Mouse (Mus musculus) C2C12 (cell line): ENCODE data around the gene Hspa8. TPM values are rescaled to one million over a fixed set of nuclear protein-coding genes. Genes with fewer than 3 reads are reported as not detected.

Experiments used
- H3K27me3 ChIP-seq: one replicate; pipeline ENCODE4 v1.6.1; 2011; ENCODE audit not compliant: control insufficient read depth, insufficient read depth, insufficient read length
- H3K36me3 ChIP-seq: one replicate; pipeline ENCODE4 v1.6.1; 2011; ENCODE audit not compliant: control insufficient read depth, insufficient read depth
- H3K4me3 ChIP-seq: one replicate; pipeline ENCODE4 v1.5.1; 2011; ENCODE audit warnings: mild to moderate bottlenecking, control low read depth; ENCODE audit not compliant: poor library complexity, insufficient read depth, severe bottlenecking
- H3K79me2 ChIP-seq: one replicate; pipeline ENCODE4 v1.6.1; 2011; ENCODE audit not compliant: control insufficient read depth, insufficient read depth
- H3K79me3 ChIP-seq: one replicate; pipeline ENCODE4 v1.6.1; 2011; ENCODE audit warnings: low read depth, control low read depth
- H3ac ChIP-seq: one replicate; pipeline ENCODE3; 2011; ENCODE audit warnings: low read depth; ENCODE audit not compliant: control insufficient read depth, insufficient read length
- CEBPB ChIP-seq: IDR thresholded peaks from one replicate; pipeline ENCODE4 v1.6.1; 2011; ENCODE audit warnings: low read depth, mild to moderate bottlenecking, control low read depth, moderate library complexity
- CTCF ChIP-seq: IDR thresholded peaks from one replicate; pipeline ENCODE4 v1.5.1; 2011; ENCODE audit not compliant: control insufficient read depth, insufficient read depth, insufficient read length
- FOSL1 ChIP-seq: IDR thresholded peaks from one replicate; pipeline ENCODE4 v1.8.0; 2011; ENCODE audit warnings: mild to moderate bottlenecking, low read length; ENCODE audit not compliant: poor library complexity, insufficient read depth, severe bottlenecking
- MAX ChIP-seq: IDR thresholded peaks from one replicate; pipeline ENCODE4 v1.6.1; 2011; ENCODE audit warnings: mild to moderate bottlenecking, control low read depth
- MYOD1 ChIP-seq: IDR thresholded peaks from one replicate; pipeline ENCODE4 v1.6.1; 2011; ENCODE audit warnings: low read depth; ENCODE audit not compliant: control insufficient read depth, insufficient read length
- MYOG ChIP-seq: IDR thresholded peaks from one replicate; pipeline ENCODE4 v1.6.1; 2011; ENCODE audit not compliant: control insufficient read depth, insufficient read length; ENCODE audit errors: extremely low read depth
- USF1 ChIP-seq: IDR thresholded peaks from one replicate; pipeline ENCODE4 v1.6.1; 2011; ENCODE audit warnings: low read depth, mild to moderate bottlenecking, control low read depth, moderate library complexity
- long read RNA-seq, 2 experiments: library from polyadenylated mRNA; unstranded; transcript quantifications; one replicate each; pipeline ENCODE4 v2.0.0; 2019 to 2020
- polyA plus RNA-seq: library from polyadenylated mRNA; unstranded; fragments of >200 nt; fragmentation: generic; extraction: Trizol; gene quantifications from one replicate; pipeline ENCODE4 v1.2.1, GENCODE M21; 2012; ENCODE audit warnings: missing spikeins

Hspa8 gene
- 1,815 TPM for polyA plus RNA-seq
- long read RNA-seq, experiment 1, transcript Hspa8-201 (9 exons, 2,394 nt): major isoform, 56 of 119 reads
- long read RNA-seq, experiment 1, partial matches to known transcripts: 49 of 119 reads
- long read RNA-seq, experiment 1, other reads (novel, unspliced or antisense): 14 of 119 reads
- long read RNA-seq, experiment 2, transcript Hspa8-201 (9 exons, 2,394 nt): major isoform, 326 of 428 reads
- long read RNA-seq, experiment 2, partial matches to known transcripts: 13 of 428 reads
- long read RNA-seq, experiment 2, other reads (novel, unspliced or antisense): 89 of 428 reads

GRCm38 (mm10) chr9:40800675-40801612, at the start of gene Hspa8:
TSS of gene Hspa8 (plus strand) at chr9:40800984.
- Histone ChIP-seq H3K36me3 (peaks cover 32% of the 10 kb centered on the region), H3K79me2 (peaks cover 41% of the 10 kb centered on the region), H3K4me3 (peak within 1 kb of the TSS; percentile 76), H3ac (peak within 1 kb of the TSS; percentile 94), H3K79me3 (peaks cover 23% of the 10 kb centered on the region), H3K27me3 (no peaks in the 10 kb centered on the region)
- TF ChIP-seq CTCF (no peak), CEBPB (no peak), MYOD1 (no peak), USF1 (no peak), MAX (no peak), FOSL1 (no peak), MYOG (no peak)

DNA sequence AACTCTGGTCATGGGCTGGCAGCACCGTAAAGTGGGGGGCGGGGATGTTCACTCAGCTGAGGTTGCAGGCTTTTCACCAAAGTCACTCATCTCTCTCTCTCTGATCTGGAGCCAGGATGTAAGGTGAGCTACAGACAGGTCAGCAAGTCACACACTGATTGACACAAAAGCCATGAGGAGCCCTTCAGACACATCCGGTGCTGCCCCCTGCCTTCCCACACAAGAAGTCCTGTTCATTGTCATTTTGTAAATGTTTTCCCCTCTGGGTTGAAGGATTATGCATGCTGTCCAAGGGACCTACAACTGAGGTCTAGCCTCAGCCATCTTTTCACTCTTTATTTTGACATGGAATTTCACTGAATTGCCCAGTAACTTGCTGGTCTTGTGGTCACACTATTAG, 49.0 kb upstream of the Hspa8 start:
- Histone ChIP-seq H3K27me3 (no peaks in the 10 kb centered on the region), H3K79me2 (peaks cover 4% of the 10 kb centered on the region), H3K4me3 (no peak overlapping the region), H3ac (no peak overlapping the region), H3K79me3 (no peaks in the 10 kb centered on the region), H3K36me3 (no peaks in the 10 kb centered on the region)
- no peak for TF ChIP-seq MAX
- TF ChIP-seq USF1: no peak
- no peak for TF ChIP-seq MYOD1
- TF ChIP-seq MYOG: no peak
- TF ChIP-seq FOSL1: no peak
- TF ChIP-seq CEBPB: no peak
- no peak for TF ChIP-seq CTCF

DNA sequence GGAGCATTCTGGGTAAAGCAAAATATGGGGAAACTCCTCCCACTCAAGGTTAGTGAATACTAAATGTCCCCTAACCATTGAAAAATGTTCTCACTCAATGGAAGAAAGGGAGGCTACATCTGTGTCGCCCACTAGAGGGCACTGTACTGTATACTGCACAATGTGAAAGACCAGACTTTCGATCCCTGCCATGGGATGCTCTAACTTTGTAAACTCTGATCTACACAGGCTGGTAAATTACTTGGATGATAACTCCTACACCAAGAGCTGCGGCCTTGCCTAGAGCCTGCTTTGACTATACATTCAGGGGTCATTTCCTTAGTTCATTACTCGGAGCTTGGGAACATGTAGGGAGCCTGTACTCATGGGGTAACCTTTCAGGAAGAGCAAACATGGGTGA, 44.4 kb upstream of the Hspa8 start:
- no peaks in the 10 kb centered on the region for H3K79me2 ChIP-seq
- peaks cover 2% of the 10 kb centered on the region for H3K36me3 ChIP-seq
- H3ac ChIP-seq: no peak overlapping the region
- TF ChIP-seq MYOD1 (no peak), FOSL1 (no peak), CTCF (no peak), MAX (no peak), USF1 (no peak), CEBPB (no peak), MYOG (no peak)
- H3K4me3 ChIP-seq: no peak overlapping the region
- no peaks in the 10 kb centered on the region for H3K27me3 ChIP-seq
- no peaks in the 10 kb centered on the region for H3K79me3 ChIP-seq

DNA sequence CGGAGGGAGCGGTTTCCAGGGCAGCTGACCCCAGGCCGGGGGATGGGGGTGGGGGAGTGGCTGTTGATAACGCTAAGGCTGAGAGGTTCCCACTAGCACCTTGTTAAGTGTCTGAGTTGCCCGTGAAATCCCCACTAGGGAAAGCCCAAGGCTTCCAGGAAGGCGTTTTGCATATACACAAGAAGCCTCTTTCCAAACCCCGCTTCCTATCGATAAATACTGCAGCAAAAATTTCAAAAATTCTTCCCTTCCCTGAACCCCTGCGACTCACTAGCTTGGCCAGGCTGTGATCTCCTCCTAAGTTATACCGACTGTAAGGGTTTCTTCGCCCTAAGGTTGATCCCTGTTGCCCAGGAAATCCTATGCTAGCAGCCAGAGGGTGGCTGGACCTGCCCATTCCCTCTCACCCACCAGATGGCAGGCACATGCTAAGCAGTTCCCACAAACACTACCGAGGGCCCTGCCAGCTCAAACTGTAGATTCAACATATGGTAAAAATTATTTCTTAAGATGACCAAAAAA, 43.6 kb upstream of the Hspa8 start:
- no peak for TF ChIP-seq CTCF
- TF ChIP-seq MYOG: no peak
- no peak for TF ChIP-seq FOSL1
- TF ChIP-seq MYOD1: no peak
- TF ChIP-seq CEBPB: no peak
- TF ChIP-seq MAX: no peak
- TF ChIP-seq USF1: no peak
- Histone ChIP-seq H3ac (no peak overlapping the region), H3K27me3 (no peaks in the 10 kb centered on the region), H3K79me3 (no peaks in the 10 kb centered on the region), H3K79me2 (no peaks in the 10 kb centered on the region), H3K4me3 (no peak overlapping the region), H3K36me3 (peaks cover 2% of the 10 kb centered on the region)

GRCm38 (mm10) chr9:40757685-40758270, 43.0 kb upstream of the Hspa8 start:
- Histone ChIP-seq H3K4me3 (no peak overlapping the region), H3K36me3 (peaks cover 2% of the 10 kb centered on the region), H3K27me3 (no peaks in the 10 kb centered on the region), H3K79me3 (no peaks in the 10 kb centered on the region), H3ac (peak overlapping the region; percentile 35), H3K79me2 (no peaks in the 10 kb centered on the region)
- no peak for TF ChIP-seq USF1
- TF ChIP-seq MAX: peak; percentile 27
- TF ChIP-seq MYOG: no peak
- TF ChIP-seq MYOD1: no peak

DNA sequence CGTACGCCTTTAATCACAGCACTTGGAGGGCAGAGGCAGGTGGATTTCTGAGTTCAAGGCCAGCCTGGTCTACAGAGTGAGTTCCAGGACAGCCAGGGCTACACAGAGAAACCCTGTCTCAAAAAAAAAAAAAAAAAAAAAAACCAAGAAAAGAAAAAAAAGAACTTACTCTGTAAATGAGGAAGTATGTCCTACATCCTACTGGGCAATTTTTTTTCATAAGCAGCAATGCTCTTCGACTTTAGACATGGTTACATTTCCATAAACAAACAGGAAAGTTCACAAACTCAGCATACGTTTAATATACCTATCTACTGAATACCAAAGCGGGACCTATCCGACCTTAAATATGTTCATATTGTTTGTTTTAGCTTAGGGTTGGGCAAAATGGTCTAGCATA, 38.4 kb upstream of the Hspa8 start:
- no peaks in the 10 kb centered on the region for H3K27me3 ChIP-seq
- no peaks in the 10 kb centered on the region for H3K79me3 ChIP-seq
- peaks cover 7% of the 10 kb centered on the region for H3K36me3 ChIP-seq

More for the DNA sequence above, 38.4 kb upstream of the Hspa8 start:
- no peak overlapping the region for H3ac ChIP-seq
- TF ChIP-seq MYOG (no peak), USF1 (no peak), CTCF (no peak), MAX (no peak), FOSL1 (no peak), MYOD1 (no peak), CEBPB (no peak)
- H3K79me2 ChIP-seq: no peaks in the 10 kb centered on the region
- H3K4me3 ChIP-seq: no peak overlapping the region
